Mouse (Mus musculus) heart, embryonic 10.5 days (tissue): ENCODE data around the gene Helb. TPM values are rescaled to one million over a fixed set of nuclear protein-coding genes. Genes with fewer than 3 reads are reported as not detected.
A peak's percentile ranks its signal among the peaks of the same experiment; 100 is the strongest.
"Not testable (repeated sequence)": the region's sequence is repeated elsewhere in the genome, so short reads cannot be mapped to it uniquely, and the experiment has no call there.

Experiments
- DNase-seq: peaks from one replicate; pipeline ENCODE4 v3.0.0-alpha.2; 2017; ENCODE audit warnings: low spot score
- H3K27ac ChIP-seq: fragments of 300-500 bp; sonication (generic); 2 replicates; pipeline ENCODE4 v1.5.1; 2016; ENCODE audit warnings: mild to moderate bottlenecking
- H3K27me3 ChIP-seq: fragments of 300-500 bp; sonication (generic); 2 replicates; pipeline ENCODE4 v1.6.1; 2016; ENCODE audit warnings: mild to moderate bottlenecking; ENCODE audit not compliant: poor library complexity, insufficient read depth, severe bottlenecking
- H3K36me3 ChIP-seq: fragments of 300-500 bp; sonication (generic); 2 replicates; pipeline ENCODE4 v1.6.1; 2016; ENCODE audit warnings: mild to moderate bottlenecking, moderate library complexity
- H3K4me1 ChIP-seq: fragments of 300-500 bp; sonication (generic); 2 replicates; pipeline ENCODE4 v1.6.1; 2016; ENCODE audit warnings: mild to moderate bottlenecking
- H3K4me3 ChIP-seq: fragments of 300-500 bp; sonication (generic); 2 replicates; pipeline ENCODE4 v1.5.1; 2016; ENCODE audit warnings: mild to moderate bottlenecking, moderate library complexity
- H3K9me3 ChIP-seq: fragments of 300-500 bp; sonication (generic); 2 replicates; pipeline ENCODE4 v1.6.1; 2016; ENCODE audit warnings: mild to moderate bottlenecking, moderate library complexity
- WGBS: fragments of 180-500 bp; shearing (Covaris S2); methylation state at CpG from one replicate; pipeline ENCODE4 v1.1.7; 2016; 5-methylcytosine and 5-hydroxymethylcytosine counted together
- polyA plus RNA-seq: library from polyadenylated mRNA; unstranded; fragments of >200 nt; fragmentation: Nextera tagmentation; extraction: Ambion mirVana; gene quantifications from 2 replicates; pipeline ENCODE4 v1.2.1, GENCODE M21; 2016

The Helb gene
- polyA plus RNA-seq, 1 experiment from 2014 or later, result 5.0 TPM

GRCm38 (mm10) chr10:120123721-120124120, 10.9 kb upstream of the Helb start:
- H3K9me3 ChIP-seq, result no peaks in the 10 kb centered on the region
- DNase-seq, result no peak
- 86% methylated on average over 3 of the region's 3 CpGs for WGBS

GRCm38 (mm10) chr10:120115249-120115648, 2.5 kb upstream of the Helb start:
- 95% methylated on average over 1 of the region's 1 CpGs for WGBS

More at GRCm38 (mm10) chr10:120123721-120124120, 10.9 kb upstream of the Helb start:
- H3K4me1 ChIP-seq, result no peaks in the 10 kb centered on the region
- H3K27ac ChIP-seq, result no peak overlapping the region
- H3K4me3 ChIP-seq, result no peak overlapping the region
- no peaks in the 10 kb centered on the region for H3K36me3 ChIP-seq
- H3K27me3 ChIP-seq, result no peaks in the 10 kb centered on the region; the same call in 1 of the 2 replicates

GRCm38 (mm10) chr10:120114493-120114892, 1.7 kb upstream of the Helb start:
- peaks cover 1% of the 10 kb centered on the region; the same call in 1 of the 2 replicates for H3K36me3 ChIP-seq
- no peaks in the 10 kb centered on the region for H3K4me1 ChIP-seq
- H3K4me3 ChIP-seq, result no peak overlapping the region
- H3K27ac ChIP-seq, result no peak overlapping the region
- 54% methylated on average over 7 of the region's 7 CpGs for WGBS
- no peak for DNase-seq
- H3K27me3 ChIP-seq, result no peaks in the 10 kb centered on the region
- no peaks in the 10 kb centered on the region for H3K9me3 ChIP-seq

More at GRCm38 (mm10) chr10:120115249-120115648, 2.5 kb upstream of the Helb start:
- Histone ChIP-seq H3K4me1 (no peaks in the 10 kb centered on the region), H3K36me3 (no peaks in the 10 kb centered on the region), H3K27ac (no peak overlapping the region), H3K4me3 (no peak overlapping the region), H3K27me3 (no peaks in the 10 kb centered on the region), H3K9me3 (no peaks in the 10 kb centered on the region)
- DNase-seq, result no peak

GRCm38 (mm10) chr10:120113980-120114379, 1.2 kb upstream of the Helb start:
- no peak for DNase-seq
- Histone ChIP-seq H3K4me3 (no peak overlapping the region), H3K4me1 (no peaks in the 10 kb centered on the region), H3K36me3 (peaks cover 3% of the 10 kb centered on the region; the same call in 1 of the 2 replicates), H3K9me3 (no peaks in the 10 kb centered on the region), H3K27me3 (no peaks in the 10 kb centered on the region), H3K27ac (no peak overlapping the region)
- 78% methylated on average over 6 of the region's 6 CpGs for WGBS

GRCm38 (mm10) chr10:120113482-120113881, 695 bp upstream of the Helb start:
- Histone ChIP-seq H3K27ac (peak overlapping the region; percentile 90; the same call in 1 of the 2 replicates), H3K4me3 (peak overlapping the region; percentile 73)
- WGBS, result 64% methylated on average over 9 of the region's 9 CpGs
- not testable (repeated sequence) for H3K9me3 ChIP-seq, H3K36me3 ChIP-seq, H3K27me3 ChIP-seq, DNase-seq, H3K4me1 ChIP-seq

GRCm38 (mm10) chr10:120111691-120112319, 982 bp downstream of the Helb start:
- Histone ChIP-seq H3K36me3 (peaks cover 13% of the 10 kb centered on the region; the same call in 1 of the 2 replicates), H3K4me3 (peak overlapping the region; percentile 73), H3K4me1 (no peaks in the 10 kb centered on the region), H3K27me3 (no peaks in the 10 kb centered on the region), H3K9me3 (no peaks in the 10 kb centered on the region), H3K27ac (peak overlapping the region; percentile 90; the same call in 1 of the 2 replicates)
- no peak for DNase-seq
- WGBS, result 88% methylated on average over 3 of the region's 3 CpGs

- H3K9me3 ChIP-seq, result no peaks in the 10 kb centered on the region
- no peaks in the 10 kb centered on the region; the same call in 1 of the 2 replicates for H3K4me1 ChIP-seq
- no peak for DNase-seq
- no peak overlapping the region for H3K27ac ChIP-seq
- H3K4me3 ChIP-seq, result no peak overlapping the region
- 94% methylated on average over 1 of the region's 1 CpGs for WGBS
- peaks cover 59% of the 10 kb centered on the region for H3K36me3 ChIP-seq
- H3K27me3 ChIP-seq, result no peaks in the 10 kb centered on the region
Measured at GRCm38 (mm10) chr10:120100806-120101205, 12.0 kb downstream of the Helb start.

- WGBS, result 88% methylated on average over 5 of the region's 5 CpGs
- Histone ChIP-seq H3K9me3 (no peaks in the 10 kb centered on the region), H3K36me3 (peaks cover 61% of the 10 kb centered on the region), H3K4me3 (no peak overlapping the region), H3K27me3 (no peaks in the 10 kb centered on the region), H3K4me1 (no peaks in the 10 kb centered on the region; the same call in 1 of the 2 replicates), H3K27ac (no peak overlapping the region)
- no peak for DNase-seq
Measured at GRCm38 (mm10) chr10:120097564-120097963, 15.2 kb downstream of the Helb start.

GRCm38 (mm10) chr10:120095716-120096115, 17.1 kb downstream of the Helb start:
- Histone ChIP-seq H3K4me1 (no peaks in the 10 kb centered on the region; the same call in 1 of the 2 replicates), H3K27ac (no peak overlapping the region), H3K9me3 (no peaks in the 10 kb centered on the region), H3K4me3 (no peak overlapping the region), H3K36me3 (peaks cover 73% of the 10 kb centered on the region), H3K27me3 (no peaks in the 10 kb centered on the region)
- no peak for DNase-seq
- 87% methylated on average over 5 of the region's 5 CpGs for WGBS

GRCm38 (mm10) chr10:120095136-120095535, 17.7 kb downstream of the Helb start:
- peaks cover 67% of the 10 kb centered on the region for H3K36me3 ChIP-seq

GRCm38 (mm10) chr10:120092548-120092947, 20.2 kb downstream of the Helb start:
- peaks cover 77% of the 10 kb centered on the region for H3K36me3 ChIP-seq
- DNase-seq, result no peak
- WGBS, result 89% methylated on average over 12 of the region's 12 CpGs
- no peak overlapping the region for H3K27ac ChIP-seq
- H3K27me3 ChIP-seq, result no peaks in the 10 kb centered on the region
- H3K4me1 ChIP-seq, result no peaks in the 10 kb centered on the region
- H3K4me3 ChIP-seq, result no peak overlapping the region
- H3K9me3 ChIP-seq, result no peaks in the 10 kb centered on the region

More at GRCm38 (mm10) chr10:120095136-120095535, 17.7 kb downstream of the Helb start:
- Histone ChIP-seq H3K4me3 (no peak overlapping the region), H3K4me1 (no peaks in the 10 kb centered on the region; the same call in 1 of the 2 replicates), H3K27ac (no peak overlapping the region), H3K27me3 (no peaks in the 10 kb centered on the region), H3K9me3 (no peaks in the 10 kb centered on the region)
- 89% methylated on average over 9 of the region's 9 CpGs for WGBS
- no peak for DNase-seq

- Histone ChIP-seq H3K4me3 (no peak overlapping the region), H3K9me3 (no peaks in the 10 kb centered on the region), H3K36me3 (0 out of 2 replicates have a peak, but pooled peaks cover 3% of the 10 kb centered on the region), H3K27me3 (no peaks in the 10 kb centered on the region), H3K27ac (no peak overlapping the region), H3K4me1 (no peaks in the 10 kb centered on the region)
- WGBS, result 73% methylated on average over 3 of the region's 3 CpGs
- no peak for DNase-seq
Measured at GRCm38 (mm10) chr10:120077850-120078249, 34.9 kb downstream of the Helb start.

GRCm38 (mm10) chr10:120066319-120066718, 46.5 kb downstream of the Helb start:
- Histone ChIP-seq H3K36me3 (0 out of 2 replicates have a peak, but pooled peaks cover 2% of the 10 kb centered on the region), H3K27me3 (no peaks in the 10 kb centered on the region), H3K9me3 (no peaks in the 10 kb centered on the region), H3K27ac (no peak overlapping the region), H3K4me3 (no peak overlapping the region), H3K4me1 (peaks cover 17% of the 10 kb centered on the region)
- 91% methylated on average over 10 of the region's 10 CpGs for WGBS
- no peak for DNase-seq
